Mouse (Mus musculus) ES-E14 (cell line): ENCODE results near the gene Crip2. TPM values are rescaled to one million over a fixed set of nuclear protein-coding genes. Genes with fewer than 3 reads are reported as not detected.

Experiments used
- DNase-seq: peaks from one replicate; pipeline ENCODE4 v3.0.0-alpha.2; 2013; ENCODE audit warnings: low read depth, low spot score
- H3K27ac ChIP-seq: 2 replicates; pipeline ENCODE4 v1.5.1; 2012; ENCODE audit warnings: low read depth, mild to moderate bottlenecking, low read length, moderate library complexity, mixed read lengths; ENCODE audit not compliant: poor library complexity, insufficient read depth, severe bottlenecking
- H3K36me3 ChIP-seq: 2 replicates; pipeline ENCODE4 v1.6.1; 2012; ENCODE audit warnings: mild to moderate bottlenecking, low read length, moderate library complexity, mixed read lengths; ENCODE audit not compliant: control insufficient read depth, poor library complexity, insufficient read depth, severe bottlenecking
- H3K4me1 ChIP-seq, 2 experiments: fragments of 150-350 bp in 1 of 2; sonication (generic) in 1 of 2; 2 replicates each; pipeline ENCODE4 v1.6.1; 2012; ENCODE audit warnings: low read length in 2 of 2, mild to moderate bottlenecking in 1 of 2, mixed read lengths in 1 of 2; ENCODE audit not compliant: control insufficient read depth in 2 of 2, insufficient read depth in 2 of 2, poor library complexity in 1 of 2
- H3K4me3 ChIP-seq, 2 experiments: fragments of 150-350 bp in 1 of 2; sonication (generic) in 1 of 2; 2 replicates each; pipeline ENCODE4 v1.5.1; 2012; ENCODE audit warnings: low read length in 2 of 2, low read depth in 1 of 2, mild to moderate bottlenecking in 1 of 2, mixed read lengths in 1 of 2; ENCODE audit not compliant: insufficient read depth in 1 of 2, poor library complexity in 1 of 2, severe bottlenecking in 1 of 2
- H3K9ac ChIP-seq: 2 replicates; pipeline ENCODE4 v1.6.1; 2012; ENCODE audit warnings: low read depth, mild to moderate bottlenecking, low read length, mixed read lengths; ENCODE audit not compliant: poor library complexity, insufficient read depth, severe bottlenecking
- H3K9me3 ChIP-seq: fragments of 150-350 bp; sonication (generic); 2 replicates; pipeline ENCODE4 v1.6.1; 2012; ENCODE audit warnings: low read depth, mild to moderate bottlenecking, low read length; ENCODE audit not compliant: control insufficient read depth, insufficient read depth
- CHD2 ChIP-seq: IDR thresholded peaks from 2 replicates; pipeline ENCODE4 v1.6.1; 2014; ENCODE audit warnings: mild to moderate bottlenecking, low read depth, low read length, inconsistent platforms
- HCFC1 ChIP-seq: IDR thresholded peaks from 2 replicates; pipeline ENCODE4 v1.6.1; 2012; ENCODE audit warnings: low read length, inconsistent platforms, borderline replicate concordance; ENCODE audit not compliant: insufficient read depth
- MAFK ChIP-seq: IDR thresholded peaks from 2 replicates; pipeline ENCODE4 v1.6.1; 2014; ENCODE audit warnings: mild to moderate bottlenecking, low read depth, low read length, inconsistent platforms; ENCODE audit not compliant: insufficient read depth
- ZC3H11A ChIP-seq: IDR thresholded peaks from 2 replicates; pipeline ENCODE4 v1.6.1; 2012; ENCODE audit warnings: low read depth, mild to moderate bottlenecking, inconsistent platforms, low read length, borderline replicate concordance
- ZNF384 ChIP-seq: IDR thresholded peaks from 2 replicates; pipeline ENCODE4 v1.6.1; 2012; ENCODE audit warnings: low read depth, low read length, inconsistent platforms
- in situ Hi-C, 2 experiments: fragments of 600-800 bp; cut with MboI; formaldehyde crosslinking; loops; one replicate each; pipeline ENCODE4 v1.15.1; 2025; ENCODE audit warnings: low sequenced_read_pairs in 2 of 2, inconsistent platforms in 1 of 2; ENCODE audit not compliant: unreplicated experiment in 2 of 2
- total RNA-seq: library from RNA; depleted of rRNA; stranded (reverse); fragments of 300-350 nt; gene quantifications from 2 replicates; pipeline ENCODE4 v1.2.3, GENCODE M21; 2012

Crip2 gene
- total RNA-seq, 1 experiment, result 62.2 TPM

- peak overlapping the region; percentile 71 to 89 for H3K4me3 ChIP-seq
- in situ Hi-C loops, result no loop called here
- H3K36me3 ChIP-seq, result peaks cover 25% of the 10 kb centered on the region
- DNase-seq, result no peak
- TF ChIP-seq CHD2, result no peak
- no peak for TF ChIP-seq ZC3H11A
- peaks cover 0 to 34% of the 10 kb centered on the region in 2 experiments; a peak in 3 of 4 replicates for H3K4me1 ChIP-seq
- no peaks in the 10 kb centered on the region for H3K9me3 ChIP-seq
- H3K9ac ChIP-seq, result peak overlapping the region; percentile 85; the same call in 1 of the 2 replicates
- H3K27ac ChIP-seq, result no peak overlapping the region
These were observed 1.5 kb downstream of the Crip2 start for GRCm38 (mm10) chr12:113141531-113141973.

GRCm38 (mm10) chr12:113142021-113142975 is 2.3 kb downstream of the Crip2 start:
- H3K9me3 ChIP-seq, result no peaks in the 10 kb centered on the region
- no peak for DNase-seq
- in situ Hi-C loops, result no loop called here
- TF ChIP-seq CHD2 (no peak), MAFK (no peak), ZC3H11A (no peak), ZNF384 (no peak), HCFC1 (no peak)
- H3K4me1 ChIP-seq, result peaks cover 0 to 37% of the 10 kb centered on the region in 2 experiments; a peak in 3 of 4 replicates
- H3K36me3 ChIP-seq, result peaks cover 21% of the 10 kb centered on the region
- H3K27ac ChIP-seq, result no peak overlapping the region
- H3K4me3 ChIP-seq, result no peak overlapping the region; a peak in 1 of 4 replicates
- H3K9ac ChIP-seq, result no peak overlapping the region

- peaks cover 21% of the 10 kb centered on the region for H3K36me3 ChIP-seq
- in situ Hi-C loops, result no loop called here
- TF ChIP-seq CHD2 (no peak), ZNF384 (no peak), HCFC1 (no peak), ZC3H11A (no peak), MAFK (no peak)
- H3K4me3 ChIP-seq, result no peak overlapping the region
- no peaks in the 10 kb centered on the region for H3K9me3 ChIP-seq
- peaks cover 0 to 46% of the 10 kb centered on the region in 2 experiments; a peak in 3 of 4 replicates for H3K4me1 ChIP-seq
- no peak overlapping the region for H3K9ac ChIP-seq
- H3K27ac ChIP-seq, result no peak overlapping the region
- no peak for DNase-seq
These were observed 3.1 kb downstream of the Crip2 start for GRCm38 (mm10) chr12:113143164-113143563.

- no peak overlapping the region for H3K4me3 ChIP-seq
- H3K4me1 ChIP-seq, result peaks cover 4 to 49% of the 10 kb centered on the region in 2 experiments; a peak in 3 of 4 replicates
- DNase-seq, result no peak
- in situ Hi-C loops, result no loop called here
- peaks cover 21% of the 10 kb centered on the region for H3K36me3 ChIP-seq
- TF ChIP-seq MAFK, result no peak
- no peak for TF ChIP-seq HCFC1
- TF ChIP-seq ZNF384, result no peak
- no peak for TF ChIP-seq CHD2
- TF ChIP-seq ZC3H11A, result no peak
- H3K9ac ChIP-seq, result no peak overlapping the region
- H3K27ac ChIP-seq, result no peak overlapping the region
- H3K9me3 ChIP-seq, result no peaks in the 10 kb centered on the region
These were observed 4.1 kb downstream of the Crip2 start for GRCm38 (mm10) chr12:113144001-113144756.
